Mouse (Mus musculus) liver, embryonic 12.5 days (tissue): ENCODE data around the gene Tspan18. TPM values are rescaled to one million over a fixed set of nuclear protein-coding genes. Genes with fewer than 3 reads are reported as not detected.

Experiments used
- ATAC-seq: fragments of 200-750 bp; cut with Nextera tagmentation; 2 replicates; pipeline ENCODE4 v1.8.0; 2017; ENCODE audit warnings: moderate number of reproducible peaks, mild to moderate bottlenecking, moderate library complexity
- H3K27ac ChIP-seq: fragments of 300-500 bp; sonication (generic); 2 replicates; pipeline ENCODE4 v1.5.1; 2016; ENCODE audit warnings: mild to moderate bottlenecking
- H3K27me3 ChIP-seq: fragments of 300-500 bp; sonication (generic); replicated peaks from 2 replicates; pipeline ENCODE4 v1.6.1; 2016; ENCODE audit warnings: mild to moderate bottlenecking, moderate library complexity
- H3K36me3 ChIP-seq: fragments of 300-500 bp; sonication (generic); 2 replicates; pipeline ENCODE4 v1.6.1; 2016; ENCODE audit warnings: mild to moderate bottlenecking, moderate library complexity
- H3K4me1 ChIP-seq: fragments of 300-500 bp; sonication (generic); 2 replicates; pipeline ENCODE4 v1.6.1; 2016
- H3K4me2 ChIP-seq: fragments of 300-500 bp; sonication (generic); 2 replicates; pipeline ENCODE4 v1.6.1; 2016; ENCODE audit warnings: mild to moderate bottlenecking, moderate library complexity
- H3K4me3 ChIP-seq: fragments of 300-500 bp; sonication (generic); 2 replicates; pipeline ENCODE4 v1.5.1; 2016; ENCODE audit warnings: mild to moderate bottlenecking, moderate library complexity
- H3K9ac ChIP-seq: fragments of 300-500 bp; sonication (generic); 2 replicates; pipeline ENCODE4 v1.6.1; 2016; ENCODE audit warnings: mild to moderate bottlenecking, moderate library complexity
- H3K9me3 ChIP-seq: fragments of 300-500 bp; sonication (generic); replicated peaks from 2 replicates; pipeline ENCODE4 v1.6.1; 2016; ENCODE audit warnings: mild to moderate bottlenecking, moderate library complexity
- WGBS: fragments of 180-500 bp; shearing (Covaris S2); methylation state at CpG from one replicate; pipeline ENCODE4 v1.1.7; 2016; ENCODE audit not compliant: insufficient replicate concordance; 5-methylcytosine and 5-hydroxymethylcytosine counted together
- polyA plus RNA-seq: library from polyadenylated mRNA; unstranded; fragments of >200 nt; fragmentation: Nextera tagmentation; extraction: Ambion mirVana; gene quantifications from 2 replicates; pipeline ENCODE4 v1.2.1, GENCODE M21; 2016

Gene Tspan18
- polyA plus RNA-seq, 1 experiment from 2014 or later, result 6.2 TPM

DNA sequence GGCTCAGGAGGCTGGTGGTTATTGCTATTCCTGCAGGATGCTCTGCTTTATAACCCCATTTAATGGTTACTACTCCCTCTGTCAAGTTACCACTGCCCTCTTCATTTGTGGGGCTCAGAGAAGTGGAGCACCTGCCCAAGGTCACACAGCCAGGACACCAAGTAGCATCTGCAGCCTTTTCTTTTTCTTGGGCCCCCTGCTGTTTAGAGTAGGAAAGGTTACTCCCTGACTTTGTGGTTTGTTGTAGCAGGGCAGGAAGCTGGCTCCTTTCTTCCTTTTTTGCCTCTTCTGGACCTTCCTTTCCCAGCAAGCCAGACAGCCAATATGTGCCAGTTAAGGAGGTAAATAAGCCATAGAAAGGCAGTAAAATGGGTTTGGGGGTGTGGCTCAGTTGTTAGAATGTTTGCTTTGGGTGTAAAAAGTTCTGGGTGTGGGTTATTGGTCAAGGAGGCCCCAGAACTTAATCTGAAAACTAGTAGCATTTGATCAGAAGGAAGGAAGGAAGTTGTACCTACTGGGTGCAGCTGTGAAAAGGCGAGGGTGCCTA is 179.7 kb downstream of the Tspan18 start:
- WGBS, result 30% methylated on average over 1 of the region's 1 CpGs
- H3K4me2 ChIP-seq, result no peak overlapping the region
- H3K4me1 ChIP-seq, result no peaks in the 10 kb centered on the region
- H3K9ac ChIP-seq, result no peak overlapping the region
- H3K9me3 ChIP-seq, result no peaks in the 10 kb centered on the region
- H3K27ac ChIP-seq, result no peak overlapping the region
- H3K36me3 ChIP-seq, result no peaks in the 10 kb centered on the region
- H3K4me3 ChIP-seq, result no peak overlapping the region
- H3K27me3 ChIP-seq, result peaks cover 14% of the 10 kb centered on the region
- ATAC-seq, result no peak

DNA sequence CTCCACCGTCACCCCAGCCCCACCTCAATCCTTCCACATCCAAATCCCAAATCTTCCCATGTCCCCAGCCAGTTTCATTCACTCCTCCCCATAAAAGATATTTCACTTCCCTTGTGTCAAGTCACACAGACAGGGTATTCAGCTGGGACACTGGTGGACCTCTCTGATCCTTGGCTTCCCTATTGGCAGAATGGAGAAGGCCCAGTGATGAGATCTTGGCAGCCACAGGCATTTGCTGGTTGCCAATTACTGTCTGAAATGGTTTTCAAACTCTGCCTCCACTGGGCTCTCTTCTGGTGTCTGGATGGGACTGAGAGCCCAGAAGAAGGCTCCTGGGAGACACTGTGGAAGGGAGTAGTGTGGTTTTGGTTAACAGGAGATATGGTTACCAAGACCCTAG is 180.5 kb downstream of the Tspan18 start:
- Histone ChIP-seq H3K9ac (no peak overlapping the region), H3K4me2 (no peak overlapping the region), H3K36me3 (no peaks in the 10 kb centered on the region), H3K27me3 (peaks cover 8% of the 10 kb centered on the region; the same call in 1 of the 2 replicates), H3K9me3 (no peaks in the 10 kb centered on the region), H3K27ac (no peak overlapping the region), H3K4me1 (no peaks in the 10 kb centered on the region), H3K4me3 (no peak overlapping the region)
- no peak for ATAC-seq
- WGBS, result 89% methylated on average over 1 of the region's 1 CpGs

DNA sequence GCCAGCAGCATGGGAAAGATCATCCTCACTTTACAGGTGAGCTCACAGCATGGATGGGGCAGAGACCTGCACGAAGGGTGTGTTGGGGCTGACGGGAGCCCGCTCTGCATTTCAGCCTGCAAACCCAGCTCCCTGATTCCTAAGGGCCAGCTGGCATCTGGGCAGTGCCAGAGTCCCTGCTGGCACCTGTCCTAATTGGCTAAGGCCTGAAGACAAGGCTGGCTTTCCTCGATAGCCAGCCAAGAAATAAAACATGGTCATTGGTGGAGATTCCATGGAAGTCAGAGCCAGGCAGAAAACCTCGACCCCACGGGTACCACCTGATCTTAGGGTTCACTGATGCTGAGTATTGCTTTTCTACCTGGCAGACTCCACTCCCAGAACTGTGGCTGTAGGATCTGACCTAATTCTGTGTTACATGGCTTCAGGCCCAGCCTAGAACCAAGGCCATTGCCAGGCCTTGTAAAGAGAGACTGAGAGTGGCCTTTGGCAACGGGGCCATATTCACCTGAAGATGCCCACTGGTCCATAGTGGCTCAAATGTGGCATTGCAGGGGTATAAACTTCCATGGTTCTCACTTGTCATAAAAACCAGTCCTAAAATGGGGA is 181.3 kb downstream of the Tspan18 start:
- no peaks in the 10 kb centered on the region for H3K4me1 ChIP-seq
- no peaks in the 10 kb centered on the region for H3K36me3 ChIP-seq
- no peak overlapping the region for H3K9ac ChIP-seq
- H3K27me3 ChIP-seq, result 0 out of 2 replicates have a peak, but pooled peaks cover 4% of the 10 kb centered on the region
- WGBS, result 54% methylated on average over 7 of the region's 7 CpGs
- no peak for ATAC-seq
- H3K4me3 ChIP-seq, result no peak overlapping the region
- no peaks in the 10 kb centered on the region for H3K9me3 ChIP-seq
- no peak overlapping the region for H3K4me2 ChIP-seq
- no peak overlapping the region for H3K27ac ChIP-seq

DNA sequence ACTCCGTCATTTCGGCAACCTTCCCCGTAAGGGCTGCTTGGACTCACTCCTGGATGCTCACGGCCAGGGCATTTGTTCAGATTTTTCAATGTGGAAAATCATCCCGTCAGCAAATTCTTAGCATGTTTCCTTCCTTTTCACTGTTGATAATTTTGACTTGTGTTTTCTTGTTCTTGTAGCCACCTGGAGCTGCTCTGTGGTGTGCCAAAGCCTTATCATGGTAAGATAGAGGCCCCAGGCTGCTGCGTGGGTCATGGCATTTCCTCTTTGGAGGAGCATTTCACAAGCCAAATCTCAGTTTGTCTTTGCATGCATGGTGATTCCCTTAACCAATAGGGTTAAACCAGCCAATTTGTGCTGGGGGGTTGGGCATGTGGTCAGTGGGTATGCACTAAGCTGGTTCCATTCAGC is 182.1 kb downstream of the Tspan18 start:
- Histone ChIP-seq H3K4me1 (no peaks in the 10 kb centered on the region), H3K4me2 (no peak overlapping the region), H3K4me3 (no peak overlapping the region), H3K27me3 (0 out of 2 replicates have a peak, but pooled peaks cover 4% of the 10 kb centered on the region), H3K9ac (no peak overlapping the region), H3K36me3 (no peaks in the 10 kb centered on the region), H3K27ac (no peak overlapping the region), H3K9me3 (no peaks in the 10 kb centered on the region)
- 48% methylated on average over 6 of the region's 6 CpGs for WGBS
- no peak for ATAC-seq

Other genes starting within 250 kb of the Tspan18 start
- gene Trp53i11, start 147.0 kb downstream of the Tspan18 start, polyA plus RNA-seq, result 2.6 and 3.2 TPM in 2 replicates
- 46.2 and 49.4 TPM in 2 replicates for gene Cd82, start 128.6 kb upstream of the Tspan18 start, polyA plus RNA-seq
- not detected in 2 replicates for gene Gm10803, start 226.1 kb upstream of the Tspan18 start, polyA plus RNA-seq